In the genomic region with DNA sequence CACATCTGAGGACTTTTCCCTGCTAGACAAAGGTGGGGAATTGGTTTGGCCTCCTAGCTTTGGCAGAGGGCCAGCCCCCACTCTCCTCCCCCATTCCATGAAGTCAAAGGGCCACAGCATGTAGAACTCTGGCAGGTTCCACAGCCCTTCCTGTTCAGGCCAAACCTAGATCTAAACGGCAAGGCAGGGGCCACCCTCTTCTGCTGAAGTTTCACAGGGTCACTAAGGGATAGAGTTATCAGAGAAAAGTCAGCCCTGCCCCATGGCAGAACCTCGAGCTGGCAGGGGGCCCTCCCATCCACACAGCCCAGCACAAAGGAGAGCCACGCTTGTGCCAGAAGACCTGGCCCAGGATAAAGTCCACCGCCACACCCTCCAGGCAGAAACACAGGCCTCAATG, we compare ENCODE assay signal across 12 mouse cellular contexts. TPM values are rescaled to one million over a fixed set of nuclear protein-coding genes. Genes with fewer than 3 reads are reported as not detected.
DNase-seq lines count a peak whose midpoint lies in the region; ATAC-seq and TF ChIP-seq lines count a peak whose summit lies in the region.
"Had no signal": no experiment of that assay in that cellular context is flagged by ENCODE, and none has a peak within 500 bp of the region (broad histone marks: within the 10 kb centered on the region; RNA-seq: fewer than 3 reads in every experiment).

No protein-coding gene starts in this region.

- no peaks in the 10 kb centered on the region for H3K27me3 ChIP-seq in kidney, adult 2 months (replicated peaks; ENCODE audit: control insufficient read depth, insufficient read depth, low read length)
- no peaks in the 10 kb centered on the region for H3K27me3 ChIP-seq in liver, embryonic 16.5 days (ENCODE audit: control insufficient read depth, insufficient read depth, low read depth, low read length)
- H3K27me3 ChIP-seq in forebrain, postnatal 0 days (ENCODE audit: insufficient read depth, low read length), result no peaks in the 10 kb centered on the region
- H3K27me3 ChIP-seq: CH12.LX had no signal

- DNase-seq in gastrocnemius, postnatal 36 days, result peak; percentile 13 to 14
- no peak for DNase-seq in gastrocnemius, adult 18-20 months (ENCODE audit: low spot score)
- peak; percentile 74 to 77 for DNase-seq in heart, adult 9 months (ENCODE audit: low spot score in 2 of 2)
- DNase-seq in kidney, adult 2 months, result peak; percentile 87
- no peak for DNase-seq in thymus, postnatal 0 days (ENCODE audit: low spot score)
- no peak for DNase-seq in frontal cortex, postnatal 14 days (ENCODE audit: low spot score in 2 of 2)
- no peak for DNase-seq in forebrain, postnatal 0 days

- no peak for TF ChIP-seq CTCF in kidney, adult 2 months (conservative IDR thresholded peaks at IDR 0.05; ENCODE audit: insufficient read depth, insufficient read length, low read depth, low read length)
- no peak for TF ChIP-seq CTCF in forebrain, postnatal 0 days (IDR thresholded peaks at IDR 0.05; ENCODE audit: low read depth)

- peak overlapping the region; percentile 37 for H3K4me2 ChIP-seq in liver, embryonic 16.5 days (ENCODE audit: low read depth, low read length)
- H3K4me2 ChIP-seq in forebrain, postnatal 0 days (ENCODE audit: low read depth), result no peak overlapping the region
- H3K4me2 ChIP-seq: hindbrain, embryonic 15.5 days; neural tube, embryonic 12.5 days had no signal

- peak overlapping the region; percentile 48 for H3K9ac ChIP-seq in liver, embryonic 16.5 days (ENCODE audit: low read depth, low read length)
- H3K9ac ChIP-seq in forebrain, postnatal 0 days, result no peak overlapping the region
- H3K9ac ChIP-seq: hindbrain, embryonic 15.5 days; neural tube, embryonic 12.5 days had no signal

- ATAC-seq in liver, embryonic 16.5 days (ENCODE audit: low read depth), result peak; percentile 49
- no peak for ATAC-seq in forebrain, postnatal 0 days

- intact Hi-C loops in gastrocnemius, postnatal 36 days (cut with DNase I), result no loop called here

- no peaks in the 10 kb centered on the region for H3K9me3 ChIP-seq in liver, embryonic 16.5 days (replicated peaks; ENCODE audit: control insufficient read depth, low read length)
- H3K9me3 ChIP-seq in forebrain, postnatal 0 days (ENCODE audit: low read length), result no peaks in the 10 kb centered on the region
- H3K9me3 ChIP-seq: hindbrain, embryonic 15.5 days; neural tube, embryonic 12.5 days had no signal

- 21% methylated on average over 4 of the region's 4 CpGs for WGBS in kidney, adult 2 months
- WGBS in liver, embryonic 16.5 days (ENCODE audit: insufficient replicate concordance), result 9% methylated on average over 4 of the region's 4 CpGs
- 42% methylated on average over 4 of the region's 4 CpGs for WGBS in forebrain, postnatal 0 days

- no peak for TF ChIP-seq POLR2A in kidney, adult 2 months (IDR thresholded peaks at IDR 0.05; ENCODE audit: low read depth, low read length)

- peak overlapping the region; percentile 70 for H3K27ac ChIP-seq in kidney, adult 2 months (ENCODE audit: insufficient read depth, low read depth, low read length)
- peak overlapping the region; percentile 88 for H3K27ac ChIP-seq in liver, embryonic 16.5 days (ENCODE audit: low read length)
- no peak overlapping the region for H3K27ac ChIP-seq in forebrain, postnatal 0 days (ENCODE audit: low read depth, low read length)
- H3K27ac ChIP-seq: hindbrain, embryonic 15.5 days; neural tube, embryonic 12.5 days had no signal

- H3K4me3 ChIP-seq in kidney, adult 2 months (ENCODE audit: insufficient read depth, low read depth, low read length), result no peak overlapping the region
- H3K4me3 ChIP-seq in liver, embryonic 16.5 days (ENCODE audit: low read depth, low read length), result no peak overlapping the region
- no peak overlapping the region for H3K4me3 ChIP-seq in forebrain, postnatal 0 days (ENCODE audit: low read depth, low read length)
- H3K4me3 ChIP-seq: hindbrain, embryonic 15.5 days; neural tube, embryonic 12.5 days had no signal

- H3K4me1 ChIP-seq in kidney, adult 2 months (ENCODE audit: control insufficient read depth, insufficient read depth, low read length), result peaks cover 18% of the 10 kb centered on the region
- peaks cover 35% of the 10 kb centered on the region for H3K4me1 ChIP-seq in liver, embryonic 16.5 days (ENCODE audit: control insufficient read depth, low read depth, low read length)
- H3K4me1 ChIP-seq in forebrain, postnatal 0 days (ENCODE audit: insufficient read depth), result peaks cover 5% of the 10 kb centered on the region; the same call in 1 of the 2 replicates

- no peaks in the 10 kb centered on the region for H3K36me3 ChIP-seq in kidney, adult 2 months (ENCODE audit: control insufficient read depth, insufficient read depth, low read length)
- H3K36me3 ChIP-seq in liver, embryonic 16.5 days (ENCODE audit: control insufficient read depth, insufficient read depth), result no peaks in the 10 kb centered on the region
- H3K36me3 ChIP-seq in forebrain, postnatal 0 days (ENCODE audit: insufficient read depth), result no peaks in the 10 kb centered on the region
- H3K36me3 ChIP-seq: hindbrain, embryonic 15.5 days; neural tube, embryonic 12.5 days had no signal

RNA-seq across cellular contexts. Expression of a gene that starts 5.2 kb away (rescaled TPM):
- 1 to 10 TPM; 1.8 to 2.2 TPM for total RNA-seq in gastrocnemius, postnatal 36 days (2021)
- 1 to 10 TPM; 2.3 to 3.7 TPM for total RNA-seq in gastrocnemius, adult 18-20 months (2021)
- 32.2 and 35.4 TPM in 2 replicates for polyA plus RNA-seq in kidney, adult 2 months (2012; rRNA removed)
- 3.3 and 3.4 TPM in 2 replicates for polyA plus RNA-seq in liver, embryonic 16.5 days (2015; fragmentation: Nextera tagmentation; extraction: Ambion mirVana)
- 12.1 and 12.7 TPM in 2 replicates for polyA plus RNA-seq in thymus, postnatal 0 days (2015; fragmentation: Nextera tagmentation; extraction: Ambion mirVana)
- total RNA-seq in forebrain, postnatal 0 days (2014; rRNA removed), result 10.9 and 11.0 TPM in 2 replicates
- polyA plus RNA-seq in forebrain, postnatal 0 days (2015; fragmentation: Nextera tagmentation; extraction: Ambion mirVana), result 7.1 and 7.6 TPM in 2 replicates

RNA-seq across cellular contexts. Expression of a gene that starts 8.8 kb away (rescaled TPM):
- 1 to 10 TPM in 1 of 2 experiments, under 1 TPM in 1; 0.89 to 2.1 TPM for total RNA-seq in gastrocnemius, postnatal 36 days (2021)
- 1 to 10 TPM; 1.2 to 8.2 TPM for total RNA-seq in gastrocnemius, adult 18-20 months (2021)
- not detected in 2 replicates for polyA plus RNA-seq in kidney, adult 2 months (2012; rRNA removed)
- 0.12 TPM in 1 of 2 replicates, not detected in the other for polyA plus RNA-seq in liver, embryonic 16.5 days (2015; fragmentation: Nextera tagmentation; extraction: Ambion mirVana)
- 0.94 and 1.0 TPM in 2 replicates for polyA plus RNA-seq in thymus, postnatal 0 days (2015; fragmentation: Nextera tagmentation; extraction: Ambion mirVana)
- 1.0 and 1.8 TPM in 2 replicates for total RNA-seq in forebrain, postnatal 0 days (2014; rRNA removed)
- polyA plus RNA-seq in forebrain, postnatal 0 days (2015; fragmentation: Nextera tagmentation; extraction: Ambion mirVana), result 1.7 and 3.5 TPM in 2 replicates
- total RNA-seq: CH12.LX; liver, adult 2 months had no signal
- polyA plus RNA-seq: liver, adult 2 months had no signal

RNA-seq across cellular contexts. Expression of a gene that starts 11.4 kb away (rescaled TPM):
- total RNA-seq in gastrocnemius, postnatal 36 days (2021), result 1,000 to 10,000 TPM; 3,291 to 4,304 TPM
- total RNA-seq in gastrocnemius, adult 18-20 months (2021), result 1,000 to 10,000 TPM; 3,864 to 4,194 TPM
- polyA plus RNA-seq in kidney, adult 2 months (2012; rRNA removed), result 0.56 and 33.0 TPM in 2 replicates
- polyA plus RNA-seq in liver, embryonic 16.5 days (2015; fragmentation: Nextera tagmentation; extraction: Ambion mirVana), result 0.98 and 1.7 TPM in 2 replicates
- 0.22 TPM in 1 of 2 replicates, not detected in the other for polyA plus RNA-seq in thymus, postnatal 0 days (2015; fragmentation: Nextera tagmentation; extraction: Ambion mirVana)
- total RNA-seq in forebrain, postnatal 0 days (2014; rRNA removed), result 0.23 TPM in 1 of 2 replicates, not detected in the other
- not detected in 2 replicates for polyA plus RNA-seq in forebrain, postnatal 0 days (2015; fragmentation: Nextera tagmentation; extraction: Ambion mirVana)
- total RNA-seq: CH12.LX had no signal
- polyA plus RNA-seq: hindbrain, embryonic 15.5 days had no signal

RNA-seq across cellular contexts. Expression of a gene that starts 17.2 kb away (rescaled TPM):
- total RNA-seq in gastrocnemius, postnatal 36 days (2021), result 1 to 10 TPM; 1.8 to 2.9 TPM
- total RNA-seq in gastrocnemius, adult 18-20 months (2021), result 1 to 10 TPM; 1.1 to 1.7 TPM
- polyA plus RNA-seq in kidney, adult 2 months (2012; rRNA removed), result 44.8 and 55.9 TPM in 2 replicates
- polyA plus RNA-seq in liver, embryonic 16.5 days (2015; fragmentation: Nextera tagmentation; extraction: Ambion mirVana), result 1.8 and 2.1 TPM in 2 replicates
- 2.5 and 3.1 TPM in 2 replicates for polyA plus RNA-seq in thymus, postnatal 0 days (2015; fragmentation: Nextera tagmentation; extraction: Ambion mirVana)
- total RNA-seq in forebrain, postnatal 0 days (2014; rRNA removed), result 3.8 and 4.9 TPM in 2 replicates
- polyA plus RNA-seq in forebrain, postnatal 0 days (2015; fragmentation: Nextera tagmentation; extraction: Ambion mirVana), result 2.4 and 3.7 TPM in 2 replicates

RNA-seq across cellular contexts. Expression of a gene that starts 36.9 kb away (rescaled TPM):
- total RNA-seq in gastrocnemius, postnatal 36 days (2021), result 10 to 100 TPM; 10.3 to 14.7 TPM
- 10 to 100 TPM; 11.1 to 13.6 TPM for total RNA-seq in gastrocnemius, adult 18-20 months (2021)
- 59.1 and 74.9 TPM in 2 replicates for polyA plus RNA-seq in kidney, adult 2 months (2012; rRNA removed)
- polyA plus RNA-seq in liver, embryonic 16.5 days (2015; fragmentation: Nextera tagmentation; extraction: Ambion mirVana), result 16.5 and 17.3 TPM in 2 replicates
- polyA plus RNA-seq in thymus, postnatal 0 days (2015; fragmentation: Nextera tagmentation; extraction: Ambion mirVana), result 49.5 and 51.8 TPM in 2 replicates
- 36.2 and 39.4 TPM in 2 replicates for total RNA-seq in forebrain, postnatal 0 days (2014; rRNA removed)
- 31.6 and 32.2 TPM in 2 replicates for polyA plus RNA-seq in forebrain, postnatal 0 days (2015; fragmentation: Nextera tagmentation; extraction: Ambion mirVana)

Comparison
In these comparisons a context has a peak if more than half of its experiments do, and no peak if none do; other contexts are left out.
1. DNase-seq: peak in gastrocnemius, postnatal 36 days (2 of 2), heart, adult 9 months (2 of 2) and kidney, adult 2 months (single experiment); none in gastrocnemius, adult 18-20 months (single experiment), thymus, postnatal 0 days (single experiment), frontal cortex, postnatal 14 days (0 of 2) and forebrain, postnatal 0 days (single experiment).